Mouse (Mus musculus) lung, embryonic 15.5 days (tissue): ENCODE results near the gene Zfp65. TPM values are rescaled to one million over a fixed set of nuclear protein-coding genes. Genes with fewer than 3 reads are reported as not detected.
"Not testable (repeated sequence)": the region's sequence is repeated elsewhere in the genome, so short reads cannot be mapped to it uniquely, and the experiment has no call there.

ENCODE experiments used
- ATAC-seq: fragments of 200-750 bp; cut with Nextera tagmentation; 2 replicates; pipeline ENCODE4 v1.8.0; 2017; ENCODE audit warnings: moderate number of reproducible peaks, borderline replicate concordance; ENCODE audit not compliant: low FRiP score, low TSS enrichment; ENCODE audit errors: extremely low read depth
- H3K27ac ChIP-seq: fragments of 300-500 bp; sonication (generic); 2 replicates; pipeline ENCODE4 v1.5.1; 2015; ENCODE audit warnings: moderate library complexity, mild to moderate bottlenecking, inconsistent platforms
- H3K27me3 ChIP-seq: fragments of 300-500 bp; sonication (generic); 2 replicates; pipeline ENCODE4 v1.6.1; 2015; ENCODE audit warnings: inconsistent platforms
- H3K36me3 ChIP-seq: fragments of 300-500 bp; sonication (generic); 2 replicates; pipeline ENCODE4 v1.6.1; 2015; ENCODE audit warnings: inconsistent platforms
- H3K4me1 ChIP-seq: fragments of 300-500 bp; sonication (generic); 2 replicates; pipeline ENCODE4 v1.6.1; 2015; ENCODE audit warnings: inconsistent platforms
- H3K4me2 ChIP-seq: fragments of 300-500 bp; sonication (generic); 2 replicates; pipeline ENCODE4 v1.6.1; 2015; ENCODE audit warnings: inconsistent platforms, mild to moderate bottlenecking, moderate library complexity
- H3K4me3 ChIP-seq: fragments of 300-500 bp; sonication (generic); 2 replicates; pipeline ENCODE4 v1.5.1; 2015; ENCODE audit warnings: mild to moderate bottlenecking, inconsistent platforms
- H3K9ac ChIP-seq: fragments of 300-500 bp; sonication (generic); 2 replicates; pipeline ENCODE4 v1.6.1; 2015; ENCODE audit warnings: inconsistent platforms
- H3K9me3 ChIP-seq: fragments of 300-500 bp; sonication (generic); 2 replicates; pipeline ENCODE4 v1.6.1; 2016; ENCODE audit warnings: inconsistent platforms
- WGBS: fragments of 180-500 bp; shearing (Covaris S2); methylation state at CpG from one replicate; pipeline ENCODE4 v1.1.7; 2015; 5-methylcytosine and 5-hydroxymethylcytosine counted together
- polyA plus RNA-seq: library from polyadenylated mRNA; unstranded; fragments of >200 nt; fragmentation: Nextera tagmentation; extraction: Ambion mirVana; gene quantifications from 2 replicates; pipeline ENCODE4 v1.2.1, GENCODE M21; 2015

Gene Zfp65
- 6.1 and 6.6 TPM in 2 replicates for polyA plus RNA-seq

DNA sequence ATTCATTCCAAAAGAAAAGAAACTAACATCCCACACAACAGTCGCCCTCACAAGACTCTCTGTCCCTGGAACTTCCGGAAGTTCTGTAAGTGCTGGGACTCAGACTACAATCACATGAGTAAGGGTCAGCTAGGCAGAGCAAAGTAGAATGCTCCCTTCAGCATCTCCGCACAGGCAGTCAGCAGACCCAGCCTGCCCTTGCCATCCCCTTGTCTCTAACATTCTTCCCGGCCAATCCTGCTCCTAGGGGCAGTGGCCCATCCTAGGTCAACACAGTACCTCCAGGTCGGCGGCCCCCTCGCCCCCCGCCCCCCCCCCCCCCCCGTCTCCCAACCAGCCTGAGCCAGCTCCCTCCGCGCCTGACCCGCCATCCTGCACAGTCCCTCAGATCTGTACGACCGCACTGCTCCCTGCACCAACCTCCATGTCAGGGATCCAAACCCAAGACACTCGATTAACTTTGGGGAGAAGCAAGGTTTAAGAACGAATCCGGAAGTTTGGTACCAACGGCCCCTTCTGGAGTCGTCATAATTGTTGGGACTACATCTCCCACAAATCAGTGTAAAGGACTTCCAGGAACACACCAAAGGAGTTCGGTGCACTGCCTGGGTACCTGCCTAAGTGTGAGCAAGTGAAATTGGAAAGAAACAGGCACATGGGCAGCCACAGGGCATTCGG lies at the start of gene Zfp65:
Zfp65 (minus strand) TSS at position 533 of the 678 bp plus-strand sequence.
- ATAC-seq: peak; percentile 85
- 2% methylated on average over 16 of the region's 21 CpGs for WGBS
- H3K27me3 ChIP-seq: no peaks in the 10 kb centered on the region
- peak within 1 kb of the TSS; percentile 59 for H3K9ac ChIP-seq
- H3K4me3 ChIP-seq: peak within 1 kb of the TSS; percentile 60
- H3K4me1 ChIP-seq: peaks cover 9% of the 10 kb centered on the region; the same call in 1 of the 2 replicates
- peak within 1 kb of the TSS; percentile 47; the same call in 1 of the 2 replicates for H3K27ac ChIP-seq
- H3K4me2 ChIP-seq: peak within 1 kb of the TSS; percentile 68
- H3K9me3 ChIP-seq: no peaks in the 10 kb centered on the region
- no peaks in the 10 kb centered on the region for H3K36me3 ChIP-seq

DNA sequence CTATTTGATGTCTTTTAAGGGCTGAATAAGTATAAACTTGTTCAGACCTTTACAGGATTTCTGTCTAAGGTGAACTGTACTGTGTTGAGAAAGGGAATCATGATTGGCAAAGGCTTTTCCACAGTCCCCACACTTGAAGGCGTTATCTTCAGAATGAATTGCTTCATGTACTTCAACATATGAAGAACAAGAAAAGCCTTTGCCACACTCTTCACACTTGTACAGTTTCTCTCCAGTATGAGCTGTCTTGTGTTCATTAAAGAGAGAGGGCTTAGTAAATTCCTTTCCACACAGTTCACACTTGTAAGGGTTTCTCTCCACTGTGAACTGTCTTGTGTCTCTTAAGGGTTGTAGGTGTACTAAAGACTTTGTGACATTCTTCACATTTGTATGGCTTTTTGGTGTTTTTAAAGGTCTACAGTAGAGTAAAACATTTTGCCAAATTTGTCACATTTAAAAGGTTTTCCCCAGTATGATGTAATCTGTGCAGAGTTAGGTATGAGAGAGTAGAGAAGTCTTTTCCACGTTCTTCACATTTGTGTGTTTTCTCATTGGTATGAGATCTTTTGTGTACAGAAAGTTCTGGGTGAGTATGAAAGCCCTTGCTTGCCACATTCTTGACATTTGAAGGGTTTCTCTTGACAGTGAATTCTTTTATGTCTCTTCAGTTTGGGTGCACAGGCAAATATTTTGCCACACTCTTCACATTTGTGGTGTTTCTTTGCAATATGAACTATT lies 34.2 kb upstream of the Zfp65 start:
- Histone ChIP-seq H3K4me3 (no peak overlapping the region), H3K9me3 (no peaks in the 10 kb centered on the region), H3K27me3 (no peaks in the 10 kb centered on the region), H3K9ac (no peak overlapping the region), H3K4me1 (no peaks in the 10 kb centered on the region), H3K4me2 (no peak overlapping the region), H3K27ac (peak overlapping the region; percentile 82), H3K36me3 (no peaks in the 10 kb centered on the region)
- 53% methylated on average over 2 of the region's 2 CpGs for WGBS
- peak; percentile 84 for ATAC-seq

DNA sequence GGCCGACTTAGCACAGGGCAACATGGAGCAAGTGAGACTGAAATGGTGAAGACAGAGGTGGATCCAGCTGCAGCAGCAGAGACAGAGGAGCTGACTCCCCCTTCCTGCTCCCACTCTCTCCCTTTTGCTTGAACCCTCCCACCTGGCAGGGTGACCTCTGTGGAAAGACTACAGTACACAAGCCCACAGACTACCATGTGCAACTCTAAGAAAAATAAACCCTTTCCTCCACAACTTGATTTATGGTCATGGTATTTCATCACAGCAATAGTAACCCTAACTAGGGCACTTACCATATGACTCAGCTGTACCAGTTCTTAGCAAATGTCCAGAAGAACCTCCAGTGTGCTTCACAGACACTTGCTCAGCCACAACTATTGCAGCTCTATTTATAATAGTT lies 31.0 kb upstream of the Zfp65 start:
- Histone ChIP-seq H3K9ac (no peak overlapping the region), H3K4me3 (no peak overlapping the region), H3K36me3 (no peaks in the 10 kb centered on the region), H3K4me2 (no peak overlapping the region), H3K27me3 (no peaks in the 10 kb centered on the region), H3K4me1 (no peaks in the 10 kb centered on the region), H3K27ac (no peak overlapping the region), H3K9me3 (no peaks in the 10 kb centered on the region)
- WGBS: 52% methylated on average over 1 of the region's 1 CpGs
- no peak for ATAC-seq

DNA sequence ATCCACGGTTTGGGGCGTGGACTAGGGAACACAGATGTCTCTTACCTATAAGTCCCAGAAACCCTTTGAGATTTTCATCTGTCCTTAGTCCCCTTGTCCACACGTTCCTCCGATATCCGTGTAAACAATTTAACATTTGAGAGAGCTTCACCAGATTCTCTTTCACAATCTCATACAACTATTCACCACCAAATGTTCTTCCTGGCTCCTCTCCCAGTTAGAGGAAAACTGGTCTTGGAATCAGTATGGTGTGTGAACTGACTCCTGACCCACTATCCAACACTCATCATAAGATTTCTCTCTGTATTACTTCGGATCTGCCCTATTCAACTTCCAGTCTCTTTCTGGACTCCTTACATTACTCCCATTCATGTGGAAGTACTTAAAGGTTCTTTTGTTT lies 26.8 kb upstream of the Zfp65 start:
- WGBS: 72% methylated on average over 6 of the region's 6 CpGs
- H3K27me3 ChIP-seq: no peaks in the 10 kb centered on the region
- no peak for ATAC-seq
- no peak overlapping the region for H3K9ac ChIP-seq
- no peaks in the 10 kb centered on the region for H3K9me3 ChIP-seq
- no peak overlapping the region for H3K27ac ChIP-seq
- peaks cover 6% of the 10 kb centered on the region; the same call in 1 of the 2 replicates for H3K36me3 ChIP-seq
- H3K4me2 ChIP-seq: no peak overlapping the region
- no peak overlapping the region for H3K4me3 ChIP-seq
- 0 out of 2 replicates have a peak, but pooled peaks cover 3% of the 10 kb centered on the region for H3K4me1 ChIP-seq

DNA sequence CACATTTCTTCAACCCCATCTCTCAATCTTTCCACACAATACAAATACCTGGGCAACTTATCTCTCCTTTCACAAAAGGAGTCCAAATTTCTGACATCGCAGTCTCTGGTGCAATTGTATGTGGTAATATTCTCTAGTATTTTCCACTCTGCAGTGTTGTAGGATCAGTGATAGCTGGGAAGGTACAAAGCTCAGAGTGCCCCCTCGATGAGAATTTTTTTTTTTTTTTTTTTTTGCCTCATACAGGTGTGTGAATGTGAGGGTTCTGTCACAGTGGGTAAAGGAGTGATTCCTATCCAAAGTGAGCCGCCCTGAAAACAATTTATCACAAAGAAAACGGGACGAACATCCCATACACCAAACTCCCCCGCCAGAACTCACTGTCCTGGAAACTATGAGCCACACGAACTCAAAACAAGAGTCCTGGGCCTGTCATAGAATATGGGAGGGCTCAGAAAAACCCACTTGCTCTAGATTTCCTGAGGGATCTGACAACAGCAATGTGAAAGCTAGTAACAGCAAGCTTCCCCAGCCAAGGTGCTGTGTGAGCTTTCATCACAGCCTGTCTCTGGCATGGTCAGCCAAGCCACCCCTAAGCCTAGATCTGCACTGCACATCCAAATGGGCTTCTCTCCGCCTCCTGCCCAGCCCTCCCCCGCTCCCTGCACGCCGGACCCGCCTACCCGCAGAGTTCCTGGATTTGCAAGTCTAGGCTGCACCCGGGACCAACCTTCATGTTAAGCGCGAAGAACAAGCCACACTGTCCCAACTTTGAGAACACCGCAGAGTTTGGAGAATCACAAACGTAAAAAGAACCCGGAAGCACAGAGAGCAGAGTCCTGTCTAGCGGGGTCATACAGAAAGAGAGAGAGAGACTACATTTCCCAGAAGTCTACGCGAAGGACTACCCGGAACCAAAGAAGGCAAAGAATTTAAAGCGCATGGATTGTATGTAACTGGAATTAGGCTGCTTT lies 25.6 kb upstream of the Zfp65 start, which contains the start of gene Zfp85:
Zfp85 (minus strand) TSS at position 896 of the 974 bp plus-strand sequence.
- ATAC-seq: peak; percentile 93
- Histone ChIP-seq H3K9ac (peak within 1 kb of the TSS; percentile 51), H3K27ac (peak within 1 kb of the TSS; percentile 87), H3K9me3 (no peaks in the 10 kb centered on the region), H3K4me3 (peak within 1 kb of the TSS; percentile 69), H3K4me2 (peak within 1 kb of the TSS; percentile 70), H3K4me1 (0 out of 2 replicates have a peak, but pooled peaks cover 3% of the 10 kb centered on the region), H3K27me3 (no peaks in the 10 kb centered on the region), H3K36me3 (peaks cover 9% of the 10 kb centered on the region; the same call in 1 of the 2 replicates)
- WGBS: 5% methylated on average over 24 of the region's 24 CpGs

DNA sequence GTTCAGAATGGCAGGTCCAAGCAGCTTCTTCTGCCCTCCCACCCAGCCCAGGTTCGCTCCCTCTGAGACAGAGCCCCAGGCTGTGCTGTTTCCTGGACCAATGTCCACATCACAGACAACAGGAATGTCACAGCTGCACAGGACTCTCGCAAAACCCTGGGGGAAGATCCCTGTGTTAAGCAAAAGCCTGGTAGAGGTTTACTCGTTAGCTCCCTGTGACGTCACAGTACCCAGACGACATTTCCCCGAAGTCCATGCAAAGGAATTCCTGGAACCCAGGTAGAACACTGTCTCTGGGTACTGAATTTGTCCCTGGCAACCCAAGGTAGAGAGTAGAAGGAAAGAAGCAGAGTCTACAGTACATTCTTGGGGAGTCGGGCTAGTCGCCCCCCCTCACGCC lies 14.9 kb upstream of the Zfp65 start:
- Histone ChIP-seq H3K4me1 (no peaks in the 10 kb centered on the region), H3K9ac (no peak overlapping the region), H3K36me3 (peaks cover 11% of the 10 kb centered on the region), H3K4me3 (no peak overlapping the region), H3K9me3 (no peaks in the 10 kb centered on the region), H3K27ac (no peak overlapping the region), H3K27me3 (no peaks in the 10 kb centered on the region), H3K4me2 (no peak overlapping the region)
- ATAC-seq: no peak
- 87% methylated on average over 9 of the region's 9 CpGs for WGBS

DNA sequence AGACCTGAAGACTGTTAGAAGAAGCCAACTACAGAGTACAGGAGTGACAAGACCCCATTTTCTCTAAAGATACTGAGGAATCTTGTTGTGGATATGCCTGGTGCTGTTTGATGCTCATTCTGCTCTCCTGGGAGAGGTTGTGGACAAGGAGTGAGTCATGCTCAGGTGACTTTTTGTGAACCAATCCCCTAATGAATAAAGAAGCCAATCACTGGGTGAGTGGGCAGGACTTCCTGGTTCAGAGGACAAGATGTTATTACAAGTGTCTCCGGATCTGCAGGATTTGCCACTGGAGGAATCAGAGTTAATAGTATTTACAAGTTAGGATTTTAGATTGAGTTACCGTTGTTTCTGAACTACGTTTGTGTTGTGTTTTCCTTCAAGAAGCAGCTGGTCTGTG lies 14.0 kb upstream of the Zfp65 start:
- Histone ChIP-seq H3K27ac (no peak overlapping the region), H3K4me1 (no peaks in the 10 kb centered on the region), H3K9me3 (no peaks in the 10 kb centered on the region), H3K27me3 (no peaks in the 10 kb centered on the region), H3K4me2 (no peak overlapping the region), H3K4me3 (no peak overlapping the region), H3K9ac (no peak overlapping the region), H3K36me3 (peaks cover 2% of the 10 kb centered on the region)
- whole genome bisulfite sequencing: 88% methylated on average over 3 of the region's 3 CpGs
- no peak for ATAC-seq

DNA sequence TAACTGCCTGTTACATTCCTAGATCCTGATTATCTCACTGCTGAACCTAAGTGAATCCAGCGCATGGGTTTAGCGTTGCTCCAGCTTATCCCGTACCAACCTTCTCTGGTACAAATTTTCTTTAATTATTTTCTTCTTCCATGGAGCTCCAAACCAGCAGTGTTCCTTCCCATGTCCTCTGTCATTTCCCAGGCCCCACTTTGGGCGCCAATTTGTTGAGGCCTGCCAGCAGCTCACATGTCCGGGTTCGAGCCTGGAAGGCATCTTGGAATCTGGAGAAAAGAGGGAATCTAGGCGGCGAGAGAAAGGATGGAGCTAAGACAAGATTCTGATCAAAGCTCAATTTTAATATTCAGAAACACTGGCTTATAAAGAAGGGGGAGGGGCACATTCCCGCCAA lies 5.4 kb upstream of the Zfp65 start:
- ATAC-seq, H3K4me3 ChIP-seq, H3K4me2 ChIP-seq, H3K27me3 ChIP-seq, H3K9ac ChIP-seq, H3K27ac ChIP-seq, H3K9me3 ChIP-seq, H3K4me1 ChIP-seq, H3K36me3 ChIP-seq: not testable (repeated sequence)
- WGBS: 92% methylated on average over 9 of the region's 9 CpGs

DNA sequence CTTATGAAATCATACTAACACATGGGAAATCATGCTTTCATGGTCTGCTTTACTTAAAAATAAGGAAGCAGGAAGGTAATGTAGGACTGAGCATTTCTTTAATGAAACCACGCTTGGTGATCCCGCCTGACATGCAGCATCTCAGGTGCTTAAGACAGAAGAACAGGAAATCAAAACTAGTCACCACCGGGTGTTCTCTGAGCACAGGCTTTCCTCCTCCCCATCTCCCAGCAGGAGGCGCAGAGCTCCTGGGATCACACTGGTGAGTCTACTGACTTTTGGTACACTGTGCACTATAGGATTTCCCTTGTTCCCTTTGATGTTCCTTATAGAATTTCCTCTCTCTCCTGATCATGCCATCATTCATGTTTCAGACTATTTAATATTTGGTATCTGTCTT lies 468 bp upstream of the Zfp65 start:
- not testable (repeated sequence) for H3K4me1 ChIP-seq, H3K36me3 ChIP-seq, H3K27me3 ChIP-seq, H3K27ac ChIP-seq, H3K9me3 ChIP-seq
- Histone ChIP-seq H3K9ac (peak overlapping the region; percentile 59), H3K4me2 (peak overlapping the region; percentile 68), H3K4me3 (peak overlapping the region; percentile 60)
- WGBS: 29% methylated on average over 4 of the region's 4 CpGs
- ATAC-seq: peak; percentile 83; the same call in 1 of the 2 replicates

DNA sequence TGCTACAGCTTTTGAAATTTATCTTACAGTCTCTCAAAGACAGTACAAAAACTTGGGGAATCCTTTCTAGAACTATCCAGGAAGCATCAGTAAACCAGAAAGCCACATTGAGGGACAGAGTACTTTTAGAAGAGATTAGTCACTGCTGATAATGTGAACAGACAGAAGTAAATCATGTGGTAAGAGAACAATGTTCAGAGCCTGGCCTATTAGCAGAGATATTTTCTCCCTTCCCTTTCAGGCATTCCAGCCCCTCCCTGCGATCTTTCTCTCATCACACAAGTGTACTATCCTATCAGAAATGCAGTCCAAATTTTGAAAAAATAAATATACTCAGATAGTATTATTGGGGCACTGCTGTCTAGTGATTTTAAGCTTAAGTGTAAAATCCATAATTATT lies 867 bp downstream of the Zfp65 start:
- Histone ChIP-seq H3K4me2 (peak overlapping the region; percentile 68), H3K9ac (no peak overlapping the region; the same call in 1 of the 2 replicates), H3K27me3 (no peaks in the 10 kb centered on the region), H3K9me3 (no peaks in the 10 kb centered on the region), H3K27ac (no peak overlapping the region), H3K36me3 (no peaks in the 10 kb centered on the region), H3K4me3 (peak overlapping the region; percentile 60), H3K4me1 (peaks cover 12% of the 10 kb centered on the region; the same call in 1 of the 2 replicates)
- ATAC-seq: no peak
- WGBS: 62% methylated on average over 1 of the region's 1 CpGs

DNA sequence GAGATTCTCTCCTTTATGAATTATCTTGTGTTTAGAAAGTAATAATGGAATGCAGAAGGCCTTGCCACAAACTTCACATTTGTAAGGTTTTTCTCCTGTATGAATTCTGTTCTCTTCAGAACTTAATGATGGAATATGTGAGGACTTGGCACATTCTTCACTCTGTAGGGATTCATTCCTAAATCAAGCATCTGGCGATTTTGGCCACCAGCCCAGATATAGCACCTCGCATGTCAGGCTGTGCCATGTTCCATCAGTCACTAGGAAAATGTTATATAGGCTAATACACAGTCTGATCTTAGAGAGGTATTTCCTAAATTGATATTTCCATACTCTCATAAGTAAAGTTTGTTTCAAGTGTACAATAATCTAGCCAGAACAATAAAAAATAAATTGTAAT lies 3.6 kb downstream of the Zfp65 start:
- not testable (repeated sequence) for H3K36me3 ChIP-seq, H3K9me3 ChIP-seq, H3K27me3 ChIP-seq, ATAC-seq, H3K4me3 ChIP-seq, H3K27ac ChIP-seq, H3K4me2 ChIP-seq, H3K9ac ChIP-seq
- 50% methylated on average over 2 of the region's 2 CpGs for WGBS
- peaks cover 13% of the 10 kb centered on the region; the same call in 1 of the 2 replicates for H3K4me1 ChIP-seq
